Mouse (Mus musculus) kidney, adult 18-20 months (tissue): ENCODE data around the gene Lrrc3c.

Experiments used
- DNase-seq: peaks from one replicate; pipeline ENCODE4 v3.0.0; 2021

The Lrrc3c gene

GRCm38 (mm10) chr11:98597991-98598390, at the start of gene Lrrc3c:
Gene Lrrc3c (plus strand): TSS chr11:98598291.
- DNase-seq = no peak

GRCm38 (mm10) chr11:98549363-98549762, 48.7 kb upstream of the Lrrc3c start:
- no peak for DNase-seq

GRCm38 (mm10) chr11:98550311-98550974, 47.6 kb upstream of the Lrrc3c start:
- no peak for DNase-seq

GRCm38 (mm10) chr11:98550975-98551828, 46.9 kb upstream of the Lrrc3c start, which contains the start of gene Zpbp2:
Gene Zpbp2 (plus strand): TSS chr11:98551097.
- peak; percentile 86 for DNase-seq

GRCm38 (mm10) chr11:98553966-98554365, 44.1 kb upstream of the Lrrc3c start:
- no peak for DNase-seq

- no peak for DNase-seq
Measured at GRCm38 (mm10) chr11:98555124-98555700, 42.9 kb upstream of the Lrrc3c start.

GRCm38 (mm10) chr11:98560942-98561341, 37.1 kb upstream of the Lrrc3c start:
- no peak for DNase-seq

GRCm38 (mm10) chr11:98563025-98563424, 35.1 kb upstream of the Lrrc3c start:
- no peak for DNase-seq

- DNase-seq = no peak
Measured at GRCm38 (mm10) chr11:98563921-98564414, 34.1 kb upstream of the Lrrc3c start.

- DNase-seq = no peak
Measured at GRCm38 (mm10) chr11:98568326-98568725, 29.8 kb upstream of the Lrrc3c start.

GRCm38 (mm10) chr11:98569461-98569860, 28.6 kb upstream of the Lrrc3c start:
- DNase-seq = no peak

GRCm38 (mm10) chr11:98577776-98578175, 20.3 kb upstream of the Lrrc3c start:
- no peak for DNase-seq

GRCm38 (mm10) chr11:98580301-98581121, 17.6 kb upstream of the Lrrc3c start:
- DNase-seq = no peak

- DNase-seq = no peak
Measured at GRCm38 (mm10) chr11:98581286-98582029, 16.6 kb upstream of the Lrrc3c start.

GRCm38 (mm10) chr11:98582030-98582388, 16.1 kb upstream of the Lrrc3c start:
- no peak for DNase-seq

GRCm38 (mm10) chr11:98582551-98583264, 15.4 kb upstream of the Lrrc3c start:
- no peak for DNase-seq

- DNase-seq = no peak
Measured at GRCm38 (mm10) chr11:98583265-98583552, 14.9 kb upstream of the Lrrc3c start.

GRCm38 (mm10) chr11:98583571-98583970, 14.5 kb upstream of the Lrrc3c start:
- DNase-seq = no peak

GRCm38 (mm10) chr11:98584146-98584545, 13.9 kb upstream of the Lrrc3c start:
- DNase-seq = no peak

- DNase-seq = no peak
Measured at GRCm38 (mm10) chr11:98584629-98585177, 13.4 kb upstream of the Lrrc3c start.
